10 mouse cellular contexts compared by ENCODE assay signal in genomic region chrX:11591391-11592187, GRCm38 (mm10).
A peak's percentile ranks its signal among the peaks of the same experiment; 100 is the strongest.
DNase-seq lines count a peak whose midpoint lies in the region; ATAC-seq and TF ChIP-seq lines count a peak whose summit lies in the region.
"Had no signal": no experiment of that assay in that cellular context is flagged by ENCODE, and none has a peak within 500 bp of the region (broad histone marks: within the 10 kb centered on the region; RNA-seq: fewer than 3 reads in every experiment).

No protein-coding gene starts in this region.

- no peak overlapping the region for H3K27ac ChIP-seq in midbrain, embryonic 11.5 days (ENCODE audit: low read depth, low read length)
- no peak overlapping the region for H3K27ac ChIP-seq in midbrain, embryonic 15.5 days
- no peak overlapping the region for H3K27ac ChIP-seq in stomach, postnatal 0 days (replicated peaks)
- H3K27ac ChIP-seq: stomach, embryonic 15.5 days had no signal

- H3K9ac ChIP-seq in midbrain, embryonic 11.5 days (ENCODE audit: low read length) = no peak overlapping the region
- H3K9ac ChIP-seq in midbrain, embryonic 15.5 days = no peak overlapping the region
- H3K9ac ChIP-seq in stomach, postnatal 0 days (ENCODE audit: low read length) = no peak overlapping the region
- H3K9ac ChIP-seq: stomach, embryonic 15.5 days had no signal

- peaks cover 3% of the 10 kb centered on the region for H3K27me3 ChIP-seq in midbrain, embryonic 11.5 days (ENCODE audit: control insufficient read depth, insufficient read depth, low read length)
- H3K27me3 ChIP-seq in midbrain, embryonic 15.5 days (replicated peaks) = 0 out of 2 replicates have a peak, but pooled peaks cover 4% of the 10 kb centered on the region
- H3K27me3 ChIP-seq in stomach, postnatal 0 days (ENCODE audit: control insufficient read depth, insufficient read depth, low read length) = no peaks in the 10 kb centered on the region

- TF ChIP-seq CTCF in stomach, postnatal 0 days (IDR thresholded peaks at IDR 0.05; ENCODE audit: low read depth) = peak; percentile 57

- H3K9me3 ChIP-seq in midbrain, embryonic 11.5 days (ENCODE audit: control insufficient read depth, low read length) = no peaks in the 10 kb centered on the region
- H3K9me3 ChIP-seq in midbrain, embryonic 15.5 days = no peaks in the 10 kb centered on the region
- no peaks in the 10 kb centered on the region for H3K9me3 ChIP-seq in stomach, postnatal 0 days (ENCODE audit: control insufficient read depth, low read length)
- H3K9me3 ChIP-seq: G1E; stomach, embryonic 15.5 days had no signal

- peak; percentile 24 for DNase-seq in heart, postnatal 4 days
- DNase-seq in heart, adult 8-10 months (ENCODE audit: low spot score) = no peak
- DNase-seq in midbrain, embryonic 11.5 days (ENCODE audit: low spot score, missing footprints) = peak; percentile 83
- peak; percentile 69 for DNase-seq in forelimb bud, embryonic 11.5 days (ENCODE audit: low read depth, low spot score)
- no peak for DNase-seq in stomach, postnatal 0 days (ENCODE audit: low spot score)
- DNase-seq in adrenal gland, adult 8-10 months = no peak
- DNase-seq in right cerebral cortex, postnatal 36 days (ENCODE audit: low spot score in 2 of 2) = no peak

- H3K4me1 ChIP-seq in midbrain, embryonic 11.5 days (ENCODE audit: control insufficient read depth, insufficient read depth, low read length) = peaks cover 5% of the 10 kb centered on the region; the same call in 1 of the 2 replicates
- 0 out of 2 replicates have a peak, but pooled peaks cover 5% of the 10 kb centered on the region for H3K4me1 ChIP-seq in midbrain, embryonic 15.5 days
- H3K4me1 ChIP-seq in stomach, postnatal 0 days (replicated peaks; ENCODE audit: control insufficient read depth, insufficient read depth) = no peaks in the 10 kb centered on the region

- no peaks in the 10 kb centered on the region for H3K36me3 ChIP-seq in midbrain, embryonic 11.5 days (ENCODE audit: control insufficient read depth, insufficient read depth, low read length)
- no peaks in the 10 kb centered on the region for H3K36me3 ChIP-seq in midbrain, embryonic 15.5 days (replicated peaks)
- no peaks in the 10 kb centered on the region for H3K36me3 ChIP-seq in stomach, postnatal 0 days (ENCODE audit: control insufficient read depth, insufficient read depth, low read length)
- H3K36me3 ChIP-seq: G1E; stomach, embryonic 15.5 days had no signal

- H3K4me3 ChIP-seq in midbrain, embryonic 11.5 days (ENCODE audit: low read depth, low read length) = no peak overlapping the region
- no peak overlapping the region for H3K4me3 ChIP-seq in midbrain, embryonic 15.5 days
- no peak overlapping the region for H3K4me3 ChIP-seq in stomach, postnatal 0 days (ENCODE audit: low read depth, low read length)
- H3K4me3 ChIP-seq: stomach, embryonic 15.5 days had no signal

- no peak overlapping the region for H3K4me2 ChIP-seq in midbrain, embryonic 11.5 days
- no peak overlapping the region for H3K4me2 ChIP-seq in midbrain, embryonic 15.5 days
- H3K4me2 ChIP-seq in stomach, postnatal 0 days (replicated peaks; ENCODE audit: low read depth) = no peak overlapping the region
- H3K4me2 ChIP-seq: stomach, embryonic 15.5 days had no signal

- 23% methylated on average over 10 of the region's 10 CpGs for WGBS in midbrain, embryonic 11.5 days
- WGBS in midbrain, embryonic 15.5 days = 26% methylated on average over 10 of the region's 10 CpGs
- 43% methylated on average over 10 of the region's 10 CpGs for WGBS in stomach, postnatal 0 days

- ATAC-seq in midbrain, embryonic 11.5 days (ENCODE audit: low FRiP score) = 0 out of 2 replicates have a peak, but pooled peaks have one; percentile 24
- ATAC-seq in midbrain, embryonic 15.5 days (replicated peaks) = no peak
- no peak for ATAC-seq in stomach, postnatal 0 days (ENCODE audit: low FRiP score, low TSS enrichment)

- no peak for TF ChIP-seq EP300 in stomach, postnatal 0 days (optimal IDR thresholded peaks at IDR 0.05)

Comparison
In these comparisons a context has a peak if more than half of its experiments do, and no peak if none do; other contexts are left out.
1. DNase-seq: peak in heart, postnatal 4 days (single experiment), midbrain, embryonic 11.5 days (single experiment) and forelimb bud, embryonic 11.5 days (single experiment); none in heart, adult 8-10 months (single experiment), stomach, postnatal 0 days (single experiment), adrenal gland, adult 8-10 months (single experiment) and right cerebral cortex, postnatal 36 days (0 of 2).